Comparison of ENCODE assay signal across 29 mouse cellular contexts in genomic region chrX:106149460-106149859, GRCm38 (mm10). TPM values are rescaled to one million over a fixed set of nuclear protein-coding genes. Genes with fewer than 3 reads are reported as not detected.
DNase-seq lines count a peak whose midpoint lies in the region; ATAC-seq and TF ChIP-seq lines count a peak whose summit lies in the region.
"Had no signal": no experiment of that assay in that cellular context is flagged by ENCODE, and none has a peak within 500 bp of the region (broad histone marks: within the 10 kb centered on the region; RNA-seq: fewer than 3 reads in every experiment).

No protein-coding gene starts in this region.

- no peak overlapping the region for H3K4me2 ChIP-seq in liver, postnatal 0 days (ENCODE audit: low read depth, low read length)
- H3K4me2 ChIP-seq in liver, embryonic 12.5 days: no peak overlapping the region
- no peak overlapping the region for H3K4me2 ChIP-seq in midbrain, embryonic 13.5 days (replicated peaks)
- H3K4me2 ChIP-seq: embryonic facial prominence, embryonic 15.5 days; intestine, embryonic 15.5 days; midbrain, embryonic 12.5 days; neural tube, embryonic 12.5 days had no signal

- no peak overlapping the region for H3K4me3 ChIP-seq in liver, postnatal 0 days (ENCODE audit: low read depth, low read length)
- no peak overlapping the region for H3K4me3 ChIP-seq in liver, embryonic 12.5 days
- peak overlapping the region; percentile 14; the same call in 1 of the 2 replicates for H3K4me3 ChIP-seq in bone marrow macrophage, adult 2 months (ENCODE audit: insufficient read depth, low read length)
- no peak overlapping the region for H3K4me3 ChIP-seq in midbrain, embryonic 13.5 days (replicated peaks)
- H3K4me3 ChIP-seq: embryonic facial prominence, embryonic 15.5 days; forebrain, embryonic 10.5 days; gastrocnemius, adult 2 months; heart, embryonic 10.5 days; intestine, embryonic 15.5 days; layer of hippocampus, adult 2 months; limb, embryonic 10.5 days; midbrain, embryonic 12.5 days; neural tube, embryonic 12.5 days had no signal

- TF ChIP-seq POLR2A in bone marrow macrophage, adult 2 months (IDR thresholded peaks at IDR 0.05; ENCODE audit: borderline replicate concordance, low read depth, low read length): no peak

- H3K27ac ChIP-seq in liver, postnatal 0 days (ENCODE audit: low read depth): peak overlapping the region; percentile 16; the same call in 1 of the 2 replicates
- no peak overlapping the region for H3K27ac ChIP-seq in liver, embryonic 12.5 days
- peak overlapping the region; percentile 99 for H3K27ac ChIP-seq in bone marrow macrophage, adult 2 months (ENCODE audit: insufficient read depth, low read depth, low read length)
- no peak overlapping the region for H3K27ac ChIP-seq in midbrain, embryonic 13.5 days
- H3K27ac ChIP-seq: embryonic facial prominence, embryonic 15.5 days; forebrain, embryonic 10.5 days; gastrocnemius, adult 2 months; heart, embryonic 10.5 days; intestine, embryonic 15.5 days; layer of hippocampus, adult 2 months; limb, embryonic 10.5 days; midbrain, embryonic 12.5 days; neural tube, embryonic 12.5 days had no signal

- no peak for DNase-seq in liver, postnatal 0 days
- DNase-seq in 416B (ENCODE audit: low read depth): peak; percentile 56
- no peak for DNase-seq in cerebellum, adult 11 months
- DNase-seq in thymus, postnatal 25 days: no peak
- DNase-seq: adrenal gland, postnatal 10 days; cerebellum, adult 9-10 months; gastrocnemius, adult 2 months; kidney, adult 9 months; kidney, postnatal 14 days; liver; right cerebral cortex, adult 18-20 months; right cerebral cortex, postnatal 4 days; thymus, adult 2 months had no signal

- no peaks in the 10 kb centered on the region for H3K36me3 ChIP-seq in liver, postnatal 0 days (replicated peaks; ENCODE audit: insufficient read depth, low read length)
- H3K36me3 ChIP-seq in liver, embryonic 12.5 days: no peaks in the 10 kb centered on the region
- H3K36me3 ChIP-seq in midbrain, embryonic 13.5 days: no peaks in the 10 kb centered on the region
- H3K36me3 ChIP-seq: embryonic facial prominence, embryonic 15.5 days; forebrain, embryonic 10.5 days; G1E; heart, embryonic 10.5 days; intestine, embryonic 15.5 days; limb, embryonic 10.5 days; midbrain, embryonic 12.5 days; neural tube, embryonic 12.5 days had no signal

- peak; percentile 32; the same call in 1 of the 2 replicates for TF ChIP-seq EP300 in liver, postnatal 0 days (IDR thresholded peaks at IDR 0.05; ENCODE audit: low read depth)

- no peaks in the 10 kb centered on the region for H3K9me3 ChIP-seq in liver, postnatal 0 days (ENCODE audit: low read length)
- H3K9me3 ChIP-seq in liver, embryonic 12.5 days (replicated peaks): no peaks in the 10 kb centered on the region
- H3K9me3 ChIP-seq in midbrain, embryonic 13.5 days: no peaks in the 10 kb centered on the region
- H3K9me3 ChIP-seq: embryonic facial prominence, embryonic 15.5 days; forebrain, embryonic 10.5 days; G1E; heart, embryonic 10.5 days; intestine, embryonic 15.5 days; limb, embryonic 10.5 days; midbrain, embryonic 12.5 days; neural tube, embryonic 12.5 days had no signal

- ATAC-seq in liver, postnatal 0 days: no peak
- no peak for ATAC-seq in liver, embryonic 12.5 days
- ATAC-seq in megakaryocyte progenitor cell, adult 5-6 weeks (replicated peaks; ENCODE audit: poor library complexity): peak; percentile 51
- ATAC-seq in midbrain, embryonic 13.5 days: no peak
- ATAC-seq: activated CD4-positive, CD25-positive, alpha-beta regulatory T cell, adult 4 months; hindbrain, embryonic 16.5 days; intestine, embryonic 15.5 days had no signal

- TF ChIP-seq CTCF in liver, postnatal 0 days (IDR thresholded peaks at IDR 0.05; ENCODE audit: low read depth): no peak
- TF ChIP-seq CTCF in bone marrow macrophage, adult 2 months (IDR thresholded peaks at IDR 0.05; ENCODE audit: low read depth, low read length): no peak

- no peak overlapping the region for H3K9ac ChIP-seq in liver, postnatal 0 days (replicated peaks)
- no peak overlapping the region for H3K9ac ChIP-seq in liver, embryonic 12.5 days
- no peak overlapping the region for H3K9ac ChIP-seq in midbrain, embryonic 13.5 days (replicated peaks)
- H3K9ac ChIP-seq: embryonic facial prominence, embryonic 15.5 days; intestine, embryonic 15.5 days; midbrain, embryonic 12.5 days; neural tube, embryonic 12.5 days had no signal

- peaks cover 7% of the 10 kb centered on the region; the same call in 1 of the 2 replicates for H3K4me1 ChIP-seq in liver, postnatal 0 days (ENCODE audit: insufficient read depth)
- H3K4me1 ChIP-seq in liver, embryonic 12.5 days: 0 out of 2 replicates have a peak, but pooled peaks cover 5% of the 10 kb centered on the region
- H3K4me1 ChIP-seq in bone marrow macrophage, adult 2 months (ENCODE audit: control insufficient read depth, insufficient read depth, low read length): peaks cover 50% of the 10 kb centered on the region
- no peaks in the 10 kb centered on the region for H3K4me1 ChIP-seq in midbrain, embryonic 13.5 days (replicated peaks)
- H3K4me1 ChIP-seq: embryonic facial prominence, embryonic 15.5 days; forebrain, embryonic 10.5 days; intestine, embryonic 15.5 days; limb, embryonic 10.5 days; midbrain, embryonic 12.5 days; neural tube, embryonic 12.5 days had no signal

- no peaks in the 10 kb centered on the region for H3K27me3 ChIP-seq in liver, postnatal 0 days (ENCODE audit: insufficient read depth, low read length)
- no peaks in the 10 kb centered on the region for H3K27me3 ChIP-seq in liver, embryonic 12.5 days (replicated peaks)
- no peaks in the 10 kb centered on the region; the same call in 1 of the 2 replicates for H3K27me3 ChIP-seq in midbrain, embryonic 13.5 days
- H3K27me3 ChIP-seq: CH12.LX; embryonic facial prominence, embryonic 15.5 days; intestine, embryonic 15.5 days; midbrain, embryonic 12.5 days; neural tube, embryonic 12.5 days had no signal

- 53% methylated on average over 3 of the region's 3 CpGs for WGBS in liver, postnatal 0 days (ENCODE audit: insufficient replicate concordance)
- WGBS in liver, embryonic 12.5 days (ENCODE audit: insufficient replicate concordance): 55% methylated on average over 3 of the region's 3 CpGs
- WGBS in midbrain, embryonic 13.5 days: 85% methylated on average over 3 of the region's 3 CpGs

RNA-seq across cellular contexts. Expression of gene Tlr13, which starts 6.5 kb away (rescaled TPM):
- 1.2 and 1.5 TPM in 2 replicates for polyA plus RNA-seq in liver, postnatal 0 days (2015; fragmentation: Nextera tagmentation; extraction: Ambion mirVana)
- polyA plus RNA-seq in liver, embryonic 12.5 days (2016; fragmentation: Nextera tagmentation; extraction: Ambion mirVana): 0.38 and 0.56 TPM in 2 replicates
- 151 and 181 TPM in 2 replicates for polyA plus RNA-seq in bone marrow macrophage, adult 2 months (2012; ENCODE audit: insufficient read depth, insufficient read length, missing spikeins)
- 1.3 and 1.6 TPM in 2 replicates for total RNA-seq in megakaryocyte progenitor cell, adult 5-6 weeks (2015)
- 1.00 and 1.4 TPM in 2 replicates for total RNA-seq in megakaryocyte progenitor cell, adult 5-6 weeks (2017)
- polyA plus RNA-seq in midbrain, embryonic 13.5 days (2015; fragmentation: Nextera tagmentation; extraction: Ambion mirVana): 0.17 and 0.21 TPM in 2 replicates
- total RNA-seq: CH12.LX had no signal
- polyA plus RNA-seq: G1E had no signal

RNA-seq across cellular contexts. Expression of gene Pgk1, which starts 37.4 kb away (rescaled TPM):
- 192 and 201 TPM in 2 replicates for polyA plus RNA-seq in liver, postnatal 0 days (2015; fragmentation: Nextera tagmentation; extraction: Ambion mirVana)
- polyA plus RNA-seq in liver, embryonic 12.5 days (2016; fragmentation: Nextera tagmentation; extraction: Ambion mirVana): 271 and 290 TPM in 2 replicates
- 274 and 285 TPM in 2 replicates for polyA plus RNA-seq in bone marrow macrophage, adult 2 months (2012; ENCODE audit: insufficient read depth, insufficient read length, missing spikeins)
- total RNA-seq in megakaryocyte progenitor cell, adult 5-6 weeks (2015): 406 and 427 TPM in 2 replicates
- 339 and 366 TPM in 2 replicates for total RNA-seq in megakaryocyte progenitor cell, adult 5-6 weeks (2017)
- polyA plus RNA-seq in midbrain, embryonic 13.5 days (2015; fragmentation: Nextera tagmentation; extraction: Ambion mirVana): 263 and 273 TPM in 2 replicates

Comparison
In these comparisons a context has a peak if more than half of its experiments do, and no peak if none do; other contexts are left out.
1. H3K27ac ChIP-seq: peak in liver, postnatal 0 days (single experiment) and bone marrow macrophage, adult 2 months (single experiment); none in liver, embryonic 12.5 days (single experiment) and midbrain, embryonic 13.5 days (single experiment).
2. RNA of gene Tlr13, which starts 6.5 kb away (polyA plus RNA-seq): 151 to 181 TPM in bone marrow macrophage, adult 2 months; 1.2 to 1.5 TPM in liver, postnatal 0 days, 0.38 to 0.56 TPM in liver, embryonic 12.5 days and 0.17 to 0.21 TPM in midbrain, embryonic 13.5 days; every median in the first group is over 10 times any median in the second.